ENCODE assay signal across 28 mouse cellular contexts in genomic region chr7:136038906-136039305, GRCm38 (mm10).
DNase-seq lines count a peak whose midpoint lies in the region; ATAC-seq lines count a peak whose summit lies in the region.
"Had no signal": no experiment of that assay in that cellular context is flagged by ENCODE, and none has a peak within 500 bp of the region (broad histone marks: within the 10 kb centered on the region; RNA-seq: fewer than 3 reads in every experiment).

No protein-coding gene starts in this region.

- no peak overlapping the region for H3K4me2 ChIP-seq in embryonic facial prominence, embryonic 11.5 days (ENCODE audit: low read depth, low read length)
- H3K4me2 ChIP-seq in forebrain, embryonic 12.5 days, result no peak overlapping the region
- H3K4me2 ChIP-seq: forebrain, embryonic 15.5 days; heart, embryonic 13.5 days; limb, embryonic 12.5 days; liver, embryonic 15.5 days; lung, embryonic 14.5 days; neural tube, embryonic 12.5 days had no signal

- 11% methylated on average over 2 of the region's 2 CpGs for WGBS in heart, embryonic 10.5 days
- 59% methylated on average over 2 of the region's 2 CpGs for WGBS in embryonic facial prominence, embryonic 11.5 days
- WGBS in forebrain, embryonic 12.5 days, result 44% methylated on average over 2 of the region's 2 CpGs

- no peak for ATAC-seq in embryonic facial prominence, embryonic 11.5 days (replicated peaks; ENCODE audit: insufficient number of reproducible peaks, low FRiP score, low TSS enrichment, low read depth)
- no peak for ATAC-seq in forebrain, embryonic 12.5 days (ENCODE audit: low FRiP score)
- ATAC-seq: CD4-positive, CD25-positive, alpha-beta regulatory T cell, adult 4 months; forebrain, embryonic 15.5 days; hindbrain, embryonic 16.5 days; midbrain, embryonic 16.5 days had no signal

- H3K4me3 ChIP-seq in heart, embryonic 10.5 days, result no peak overlapping the region
- no peak overlapping the region for H3K4me3 ChIP-seq in embryonic facial prominence, embryonic 11.5 days (ENCODE audit: low read depth, low read length)
- no peak overlapping the region for H3K4me3 ChIP-seq in forebrain, embryonic 12.5 days (replicated peaks)
- H3K4me3 ChIP-seq: forebrain, embryonic 15.5 days; heart, embryonic 13.5 days; layer of hippocampus, adult 2 months; left cerebral cortex, adult 2 months; limb, embryonic 12.5 days; liver, embryonic 15.5 days; neural tube, embryonic 12.5 days had no signal

- no peaks in the 10 kb centered on the region for H3K36me3 ChIP-seq in heart, embryonic 10.5 days
- no peaks in the 10 kb centered on the region for H3K36me3 ChIP-seq in embryonic facial prominence, embryonic 11.5 days (replicated peaks; ENCODE audit: control insufficient read depth, insufficient read depth, low read depth, low read length)
- H3K36me3 ChIP-seq in forebrain, embryonic 12.5 days (replicated peaks), result no peaks in the 10 kb centered on the region
- H3K36me3 ChIP-seq: forebrain, embryonic 15.5 days; heart, embryonic 13.5 days; limb, embryonic 12.5 days; liver, embryonic 15.5 days; neural tube, embryonic 12.5 days had no signal

- DNase-seq in heart, embryonic 10.5 days (ENCODE audit: low spot score), result no peak
- no peak for DNase-seq in heart, adult 9 months (ENCODE audit: low spot score in 2 of 2)
- DNase-seq in right cerebral cortex, adult 2 months (ENCODE audit: low spot score in 2 of 2), result peak; percentile 13 to 31
- no peak for DNase-seq in right cerebral cortex, postnatal 10 days (ENCODE audit: low spot score in 2 of 2)
- peak; percentile 60 for DNase-seq in brain, adult 2 months (ENCODE audit: low read depth, low spot score)
- peak; percentile 43 for DNase-seq in embryonic facial prominence, embryonic 11.5 days (ENCODE audit: low spot score)
- DNase-seq: adrenal gland, postnatal 14 days; cerebellum, adult 11-12 months; cerebellum, adult 9-11 months; gastrocnemius, postnatal 36 days; heart, adult 18-20 months; heart, postnatal 10 days; kidney, adult 18-20 months; kidney, postnatal 36 days; lung, embryonic 14.5 days; lung, postnatal 14 days; thymus, postnatal 25 days had no signal

- H3K27ac ChIP-seq in heart, embryonic 10.5 days, result 0 out of 2 replicates have a peak overlapping the region, but pooled peaks have one; percentile 32
- no peak overlapping the region for H3K27ac ChIP-seq in embryonic facial prominence, embryonic 11.5 days (replicated peaks; ENCODE audit: low read depth, low read length)
- no peak overlapping the region for H3K27ac ChIP-seq in forebrain, embryonic 12.5 days
- H3K27ac ChIP-seq: forebrain, embryonic 15.5 days; heart, embryonic 13.5 days; left cerebral cortex, adult 2 months; limb, embryonic 12.5 days; liver, embryonic 15.5 days; neural tube, embryonic 12.5 days had no signal

- peaks cover 6% of the 10 kb centered on the region; the same call in 1 of the 2 replicates for H3K27me3 ChIP-seq in heart, embryonic 10.5 days (ENCODE audit: insufficient read depth, poor library complexity, severe bottlenecking)
- no peaks in the 10 kb centered on the region for H3K27me3 ChIP-seq in embryonic facial prominence, embryonic 11.5 days (ENCODE audit: control insufficient read depth, insufficient read depth, low read length)
- H3K27me3 ChIP-seq in forebrain, embryonic 12.5 days, result no peaks in the 10 kb centered on the region
- H3K27me3 ChIP-seq: forebrain, embryonic 15.5 days; heart, embryonic 13.5 days; liver, embryonic 15.5 days; neural tube, embryonic 12.5 days had no signal

- no peak overlapping the region for H3K9ac ChIP-seq in embryonic facial prominence, embryonic 11.5 days (replicated peaks; ENCODE audit: low read length)
- H3K9ac ChIP-seq in forebrain, embryonic 12.5 days, result no peak overlapping the region
- H3K9ac ChIP-seq: forebrain, embryonic 15.5 days; heart, embryonic 13.5 days; limb, embryonic 12.5 days; liver, embryonic 15.5 days; lung, embryonic 14.5 days; neural tube, embryonic 12.5 days had no signal

- H3K9me3 ChIP-seq in heart, embryonic 10.5 days, result no peaks in the 10 kb centered on the region
- no peaks in the 10 kb centered on the region for H3K9me3 ChIP-seq in embryonic facial prominence, embryonic 11.5 days (replicated peaks; ENCODE audit: control insufficient read depth, low read length)
- no peaks in the 10 kb centered on the region for H3K9me3 ChIP-seq in forebrain, embryonic 12.5 days
- H3K9me3 ChIP-seq: forebrain, embryonic 15.5 days; heart, embryonic 13.5 days; limb, embryonic 12.5 days; liver, embryonic 15.5 days; neural tube, embryonic 12.5 days had no signal

- peaks cover 16% of the 10 kb centered on the region for H3K4me1 ChIP-seq in heart, embryonic 10.5 days
- no peaks in the 10 kb centered on the region for H3K4me1 ChIP-seq in embryonic facial prominence, embryonic 11.5 days (ENCODE audit: control insufficient read depth, insufficient read depth, low read length)
- H3K4me1 ChIP-seq in forebrain, embryonic 12.5 days, result no peaks in the 10 kb centered on the region
- H3K4me1 ChIP-seq: liver, embryonic 15.5 days had no signal

Comparison
In these comparisons a context has a peak if more than half of its experiments do, and no peak if none do; other contexts are left out.
1. DNase-seq: peak in right cerebral cortex, adult 2 months (2 of 2), brain, adult 2 months (single experiment) and embryonic facial prominence, embryonic 11.5 days (single experiment); none in heart, embryonic 10.5 days (single experiment), heart, adult 9 months (0 of 2) and right cerebral cortex, postnatal 10 days (0 of 2).